Mouse (Mus musculus) MEL (cell line): ENCODE data around the gene Zeb2. TPM values are rescaled to one million over a fixed set of nuclear protein-coding genes. Genes with fewer than 3 reads are reported as not detected.

Source experiments
- DNase-seq: peaks from one replicate; pipeline ENCODE4 v3.0.0; 2011; ENCODE audit warnings: low read depth, low spot score
- H3K27ac ChIP-seq: 2 replicates; pipeline ENCODE4 v1.5.1; 2012; ENCODE audit warnings: low read depth, mild to moderate bottlenecking, control low read depth, low read length, moderate library complexity; ENCODE audit not compliant: control insufficient read depth
- H3K27me3 ChIP-seq, 2 experiments: fragments of 150-350 bp in 1 of 2; sonication (generic) in 1 of 2; 2 replicates each; pipeline ENCODE4 v1.6.1; 2012; ENCODE audit warnings: low read length in 2 of 2, mild to moderate bottlenecking in 2 of 2, improper control_type of control experiment in 1 of 2, moderate library complexity in 1 of 2; ENCODE audit not compliant: insufficient read depth in 2 of 2, control insufficient read depth in 1 of 2
- H3K36me3 ChIP-seq, 2 experiments: 2 replicates each; pipeline ENCODE4 v1.6.1; 2012 to 2014; ENCODE audit warnings: low read length in 2 of 2, improper control_type of control experiment in 1 of 2, inconsistent platforms in 1 of 2, mild to moderate bottlenecking in 1 of 2; ENCODE audit not compliant: insufficient read depth in 2 of 2, control insufficient read depth in 1 of 2
- H3K4me1 ChIP-seq, 2 experiments: fragments of 150-350 bp in 1 of 2; sonication (generic) in 1 of 2; 2 replicates each; pipeline ENCODE4 v1.6.1; 2012; ENCODE audit warnings: low read length in 2 of 2, improper control_type of control experiment in 1 of 2, mild to moderate bottlenecking in 1 of 2; ENCODE audit not compliant: insufficient read depth in 2 of 2, control insufficient read depth in 1 of 2
- H3K4me3 ChIP-seq, 2 experiments: fragments of 150-350 bp in 1 of 2; sonication (generic) in 1 of 2; 2 replicates each; pipeline ENCODE4 v1.5.1; 2012; ENCODE audit warnings: low read depth in 2 of 2, low read length in 2 of 2, mild to moderate bottlenecking in 2 of 2, moderate library complexity in 2 of 2, control low read depth in 1 of 2, improper control_type of control experiment in 1 of 2; ENCODE audit not compliant: control insufficient read depth in 1 of 2, insufficient read depth in 1 of 2
- H3K79me2 ChIP-seq: 2 replicates; pipeline ENCODE4 v1.6.1; 2012; ENCODE audit warnings: mild to moderate bottlenecking, low read length, moderate library complexity; ENCODE audit not compliant: control insufficient read depth, poor library complexity, insufficient read depth
- H3K9ac ChIP-seq: 2 replicates; pipeline ENCODE4 v1.6.1; 2012; ENCODE audit warnings: low read depth, mild to moderate bottlenecking, control low read depth, low read length, moderate library complexity; ENCODE audit not compliant: control insufficient read depth, poor library complexity, severe bottlenecking
- H3K9me3 ChIP-seq: fragments of 150-350 bp; sonication (generic); replicated peaks from 2 replicates; pipeline ENCODE4 v1.6.1; 2012; ENCODE audit warnings: mild to moderate bottlenecking, low read length, improper control_type of control experiment, moderate library complexity; ENCODE audit not compliant: insufficient read depth
- BHLHE40 ChIP-seq: IDR thresholded peaks from 2 replicates; pipeline ENCODE4 v1.6.1; 2012; ENCODE audit warnings: low read depth, mild to moderate bottlenecking, inconsistent platforms, low read length, improper control_type of control experiment, borderline replicate concordance
- CHD2 ChIP-seq: IDR thresholded peaks from 2 replicates; pipeline ENCODE4 v1.6.1; 2011; ENCODE audit warnings: low read length, improper control_type of control experiment
- ELF1 ChIP-seq: IDR thresholded peaks from 2 replicates; pipeline ENCODE4 v1.6.1; 2014; ENCODE audit warnings: low read depth, mild to moderate bottlenecking, inconsistent platforms, low read length, improper control_type of control experiment, moderate library complexity
- EP300 ChIP-seq, 2 experiments: IDR thresholded peaks; 2 replicates each; pipeline ENCODE4 v1.6.1; 2011; ENCODE audit warnings: improper control_type of control experiment in 2 of 2, low read length in 2 of 2, low read depth in 1 of 2, mild to moderate bottlenecking in 1 of 2
- ETS1 ChIP-seq: IDR thresholded peaks from 2 replicates; pipeline ENCODE4 v1.6.1; 2012; ENCODE audit warnings: low read depth, mild to moderate bottlenecking, inconsistent platforms, low read length, improper control_type of control experiment, moderate library complexity
- GABPA ChIP-seq: IDR thresholded peaks from 2 replicates; pipeline ENCODE4 v1.6.1; 2012; ENCODE audit warnings: low read depth, mild to moderate bottlenecking, inconsistent platforms, low read length, improper control_type of control experiment, moderate library complexity
- KAT2A ChIP-seq: conservative IDR thresholded peaks from 2 replicates; pipeline ENCODE4 v1.6.1; 2012; ENCODE audit warnings: low read depth, low read length, improper control_type of control experiment, inconsistent platforms
- MAFK ChIP-seq: IDR thresholded peaks from 2 replicates; pipeline ENCODE4 v1.6.1; 2011; ENCODE audit warnings: low read depth, mild to moderate bottlenecking, low read length, improper control_type of control experiment, borderline replicate concordance
- MAX ChIP-seq: IDR thresholded peaks from 2 replicates; pipeline ENCODE4 v1.6.1; 2011; ENCODE audit warnings: low read length, improper control_type of control experiment
- MAZ ChIP-seq: IDR thresholded peaks from 2 replicates; pipeline ENCODE4 v1.6.1; 2012; ENCODE audit warnings: low read depth, mild to moderate bottlenecking, inconsistent platforms, low read length, improper control_type of control experiment
- MEF2A ChIP-seq: IDR thresholded peaks from 2 replicates; pipeline ENCODE4 v1.6.1; 2014; ENCODE audit warnings: low read depth, mild to moderate bottlenecking, inconsistent platforms, low read length, improper control_type of control experiment; ENCODE audit not compliant: poor library complexity, insufficient replicate concordance, severe bottlenecking; ENCODE audit errors: extremely low read depth
- MXI1 ChIP-seq: IDR thresholded peaks from 2 replicates; pipeline ENCODE4 v1.6.1; 2011; ENCODE audit warnings: mild to moderate bottlenecking, low read depth, low read length, improper control_type of control experiment
- MYB ChIP-seq: IDR thresholded peaks from 2 replicates; pipeline ENCODE4 v1.6.1; 2011; ENCODE audit warnings: mild to moderate bottlenecking, low read depth, low read length, improper control_type of control experiment
- MYC ChIP-seq: IDR thresholded peaks from 2 replicates; pipeline ENCODE4 v1.6.1; 2011; ENCODE audit warnings: low read depth, mild to moderate bottlenecking, low read length, improper control_type of control experiment, moderate library complexity
- NELFE ChIP-seq: IDR thresholded peaks from 2 replicates; pipeline ENCODE4 v1.6.1; 2011; ENCODE audit warnings: low read depth, low read length, improper control_type of control experiment
- NRF1 ChIP-seq: IDR thresholded peaks from 2 replicates; pipeline ENCODE4 v1.6.1; 2014; ENCODE audit warnings: low read depth, mild to moderate bottlenecking, inconsistent platforms, low read length, improper control_type of control experiment, moderate library complexity; ENCODE audit not compliant: poor library complexity, insufficient read depth, severe bottlenecking
- POLR2A ChIP-seq, 2 experiments: IDR thresholded peaks; 2 replicates each; pipeline ENCODE4 v1.6.1; 2011 to 2012; ENCODE audit warnings: low read length in 2 of 2, mild to moderate bottlenecking in 2 of 2, control low read depth in 1 of 2, improper control_type of control experiment in 1 of 2, low read depth in 1 of 2, moderate library complexity in 1 of 2; ENCODE audit not compliant: control insufficient read depth in 1 of 2, insufficient read depth in 1 of 2, poor library complexity in 1 of 2
- POLR2AphosphoS2 ChIP-seq: IDR thresholded peaks from 2 replicates; pipeline ENCODE4 v1.6.1; 2011; ENCODE audit warnings: low read length, improper control_type of control experiment
- POLR2AphosphoS5 ChIP-seq: IDR thresholded peaks from 2 replicates; pipeline ENCODE4 v1.6.1; 2012; ENCODE audit warnings: low read depth, borderline replicate concordance, mild to moderate bottlenecking, inconsistent platforms, low read length, moderate library complexity, mixed read lengths
- SIN3A ChIP-seq: IDR thresholded peaks from 2 replicates; pipeline ENCODE4 v1.6.1; 2012; ENCODE audit warnings: low read length, improper control_type of control experiment, inconsistent platforms
- SMC3 ChIP-seq: IDR thresholded peaks from 2 replicates; pipeline ENCODE4 v1.6.1; 2011; ENCODE audit warnings: low read depth, low read length, improper control_type of control experiment
- TAL1 ChIP-seq: IDR thresholded peaks from 2 replicates; pipeline ENCODE4 v1.6.1; 2012; ENCODE audit warnings: mild to moderate bottlenecking, inconsistent platforms, low read length, moderate library complexity, mixed read lengths
- TBP ChIP-seq: IDR thresholded peaks from 2 replicates; pipeline ENCODE4 v1.8.0; 2011; ENCODE audit warnings: low read depth, low read length, improper control_type of control experiment
- TCF12 ChIP-seq: IDR thresholded peaks from 2 replicates; pipeline ENCODE4 v1.6.1; 2014; ENCODE audit warnings: low read depth, mild to moderate bottlenecking, inconsistent platforms, low read length, improper control_type of control experiment, moderate library complexity
- USF1 ChIP-seq: IDR thresholded peaks from 2 replicates; pipeline ENCODE4 v1.6.1; 2014; ENCODE audit warnings: low read depth, mild to moderate bottlenecking, inconsistent platforms, low read length, improper control_type of control experiment, moderate library complexity
- USF2 ChIP-seq, 2 experiments: IDR thresholded peaks; 2 replicates each; pipeline ENCODE4 v1.6.1; 2011 to 2012; ENCODE audit warnings: improper control_type of control experiment in 2 of 2, low read length in 2 of 2, borderline replicate concordance in 1 of 2, inconsistent platforms in 1 of 2, low read depth in 1 of 2, mild to moderate bottlenecking in 1 of 2; ENCODE audit not compliant: insufficient read depth in 1 of 2
- ZC3H11A ChIP-seq: IDR thresholded peaks from 2 replicates; pipeline ENCODE4 v1.6.1; 2012; ENCODE audit warnings: low read depth, mild to moderate bottlenecking, inconsistent platforms, low read length, improper control_type of control experiment
- ZKSCAN1 ChIP-seq: IDR thresholded peaks from 2 replicates; pipeline ENCODE4 v1.6.1; 2012; ENCODE audit warnings: low read depth, mild to moderate bottlenecking, inconsistent platforms, low read length, improper control_type of control experiment, moderate library complexity
- ZMIZ1 ChIP-seq: IDR thresholded peaks from 2 replicates; pipeline ENCODE4 v1.6.1; 2012; ENCODE audit warnings: low read depth, mild to moderate bottlenecking, inconsistent platforms, low read length, improper control_type of control experiment, moderate library complexity
- ZNF384 ChIP-seq: IDR thresholded peaks from 2 replicates; pipeline ENCODE4 v1.6.1; 2012; ENCODE audit warnings: low read depth, mild to moderate bottlenecking, inconsistent platforms, low read length, improper control_type of control experiment
- polyA plus RNA-seq, 2 experiments: library from polyadenylated mRNA; stranded (reverse) in 1 of 2; unstranded in 1 of 2; fragments of >175 nt in 1 of 2; fragments of >200 nt in 1 of 2; gene quantifications; 2 replicates each; pipeline versions ENCODE4 v1.2.1 to v1.2.4; 2012; ENCODE audit warnings: low replicate concordance in 2 of 2, low read depth in 1 of 2; ENCODE audit not compliant: insufficient read length in 2 of 2, insufficient read depth in 1 of 2, missing spikeins in 1 of 2
- total RNA-seq: library from RNA; depleted of rRNA; stranded (reverse); fragments of 300-350 nt; gene quantifications from 2 replicates; pipeline ENCODE4 v1.2.3, GENCODE M21; 2012

Zeb2 gene
- total and polyA plus RNA-seq, 3 experiments: 12.8 to 12.9 TPM; not detected in 1

DNA sequence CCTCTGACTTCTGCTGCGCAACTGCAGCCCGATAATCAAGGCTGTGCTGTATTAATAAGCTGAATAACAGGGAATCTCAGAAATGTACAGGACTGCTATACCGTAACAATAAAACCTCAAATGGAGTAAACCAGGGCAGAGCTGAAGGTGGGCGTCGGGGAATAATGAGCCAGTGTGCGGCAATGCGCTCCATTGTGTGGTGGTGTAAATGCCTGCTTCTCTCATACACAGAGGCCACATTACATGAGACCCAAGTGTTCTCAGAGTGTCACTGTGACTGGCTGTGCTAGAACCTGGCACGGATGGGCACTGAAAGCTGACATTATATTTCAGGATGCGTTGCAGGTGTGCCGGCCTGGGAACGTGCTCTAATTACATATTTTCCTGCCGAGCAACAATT, 58.2 kb downstream of the Zeb2 start:
- H3K9ac ChIP-seq: no peak overlapping the region
- H3K9me3 ChIP-seq: no peaks in the 10 kb centered on the region
- peaks cover 26 to 28% of the 10 kb centered on the region in 2 experiments for H3K4me1 ChIP-seq
- peaks cover 0 to 43% of the 10 kb centered on the region in 2 experiments; a peak in 3 of 4 replicates for H3K36me3 ChIP-seq
- H3K27ac ChIP-seq: peak overlapping the region; percentile 32; the same call in 1 of the 2 replicates
- no peaks in the 10 kb centered on the region for H3K27me3 ChIP-seq
- no peak overlapping the region for H3K4me3 ChIP-seq
- peaks cover 22% of the 10 kb centered on the region for H3K79me2 ChIP-seq
- DNase-seq: no peak
- TF ChIP-seq CHD2 (no peak), MAFK (no peak), KAT2A (no peak), SIN3A (no peak), ZNF384 (no peak), ETS1 (no peak), EP300 (IDR thresholded peaks at IDR 0.05; ENCODE audit: low read depth in 1 of 2, low read length in 2 of 2) (no peak), MYB (no peak), SMC3 (no peak), TAL1 (no peak), ELF1 (no peak), POLR2AphosphoS2 (no peak), ZMIZ1 (no peak), USF1 (no peak), ZC3H11A (no peak)

DNA sequence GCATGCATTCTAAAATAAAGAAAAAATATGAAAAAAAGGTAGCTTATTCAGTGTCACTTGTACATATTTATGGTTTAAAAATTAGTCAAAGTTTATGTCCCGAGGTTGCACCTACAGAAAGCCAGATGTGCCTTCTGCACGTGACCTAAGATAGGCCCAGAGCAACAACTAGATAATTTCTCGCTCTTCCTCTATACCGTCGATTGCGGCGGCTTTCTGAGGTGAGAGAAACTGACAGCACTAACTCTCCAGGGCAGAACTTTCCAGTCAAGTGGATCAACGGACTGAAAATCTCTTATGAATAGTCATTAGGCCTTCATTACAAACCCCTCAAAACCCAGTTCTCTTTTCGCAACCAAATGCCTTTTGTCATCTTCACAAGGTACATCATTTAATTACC, 59.0 kb downstream of the Zeb2 start:
- peaks cover 0 to 48% of the 10 kb centered on the region in 2 experiments; a peak in 3 of 4 replicates for H3K36me3 ChIP-seq
- H3K79me2 ChIP-seq: peaks cover 24% of the 10 kb centered on the region
- no peak overlapping the region for H3K9ac ChIP-seq
- H3K4me3 ChIP-seq: no peak overlapping the region
- H3K27me3 ChIP-seq: no peaks in the 10 kb centered on the region
- DNase-seq: no peak
- H3K27ac ChIP-seq: peak overlapping the region; percentile 32
- peaks cover 29 to 36% of the 10 kb centered on the region in 2 experiments for H3K4me1 ChIP-seq
- H3K9me3 ChIP-seq: no peaks in the 10 kb centered on the region
- TF ChIP-seq MAX (0 out of 2 replicates have a peak, but pooled peaks have one; percentile 13), POLR2AphosphoS2 (no peak), USF1 (peak; percentile 91), GABPA (no peak), MXI1 (no peak), TBP (no peak), ZNF384 (no peak), ZKSCAN1 (no peak), TAL1 (no peak), ELF1 (no peak), NELFE (no peak), POLR2A (IDR thresholded peaks at IDR 0.05; ENCODE audit: control insufficient read depth in 1 of 2, insufficient read depth in 1 of 2, low read depth in 1 of 2, low read length in 2 of 2, poor library complexity in 1 of 2) (no peak), BHLHE40 (peak; percentile 91), USF2 (IDR thresholded peaks at IDR 0.05; ENCODE audit: borderline replicate concordance in 1 of 2, insufficient read depth in 1 of 2, low read depth in 1 of 2, low read length in 2 of 2) (peak in 1 of 2 experiments; percentile 60; a peak in 2 of 4 replicates), MYC (no peak), KAT2A (no peak), SIN3A (no peak), POLR2AphosphoS5 (no peak), MEF2A (no peak), EP300 (IDR thresholded peaks at IDR 0.05; ENCODE audit: low read depth in 1 of 2, low read length in 2 of 2) (peak in 1 of 2 experiments; percentile 28; a peak in 1 of 4 replicates), SMC3 (no peak), MAFK (no peak), TCF12 (no peak), MAZ (no peak), MYB (no peak), ZC3H11A (no peak), NRF1 (no peak)
